Mouse (Mus musculus): Measurements from ENCODE around the gene Trak1. TPM values are rescaled to one million over a fixed set of nuclear protein-coding genes. Genes with fewer than 3 reads are reported as not detected.
"Not testable (repeated sequence)": the region's sequence is repeated elsewhere in the genome, so short reads cannot be mapped to it uniquely, and the experiment has no call there.

Trak1 gene
- polyA plus RNA-seq, 1 experiment from 2014 or later, result 41.6 TPM

DNA sequence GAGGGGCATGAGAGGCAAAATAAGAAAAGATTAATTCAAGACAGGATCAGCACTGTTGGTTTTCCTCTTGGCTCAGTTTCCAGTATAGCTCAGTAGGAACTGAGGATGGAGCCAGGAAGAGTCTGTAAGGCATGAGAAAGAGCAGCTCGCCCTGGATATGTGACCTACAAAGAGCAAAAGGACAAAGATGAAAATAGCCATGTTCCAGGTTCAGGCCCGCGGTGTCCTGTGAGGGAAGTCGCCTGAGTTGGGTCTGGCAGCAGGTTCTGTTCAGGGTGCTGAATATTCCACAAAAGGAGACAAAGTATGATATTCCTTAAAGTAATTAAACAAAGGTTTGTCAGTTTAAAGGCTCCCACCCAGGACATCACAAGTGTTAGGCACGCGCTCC is 14.5 kb downstream of the Trak1 start:
- Histone ChIP-seq H3K36me3 (no peaks in the 10 kb centered on the region), H3K4me3 (no peak overlapping the region), H3K9me3 (replicated peaks) (no peaks in the 10 kb centered on the region), H3K9ac (no peak overlapping the region), H3K4me2 (replicated peaks) (no peak overlapping the region), H3K27me3 (no peaks in the 10 kb centered on the region), H3K4me1 (peaks cover 69% of the 10 kb centered on the region), H3K27ac (peak overlapping the region; percentile 93)
- 64% methylated on average over 6 of the region's 6 CpGs for WGBS
- ATAC-seq (ENCODE audit: low FRiP score), result no peak

GRCm38 (mm10) chr9:121312237-121312891 is 15.1 kb downstream of the Trak1 start:
- Histone ChIP-seq H3K27me3 (no peaks in the 10 kb centered on the region), H3K4me3 (no peak overlapping the region), H3K9me3 (replicated peaks) (no peaks in the 10 kb centered on the region), H3K4me2 (replicated peaks) (peak overlapping the region; percentile 59; the same call in 1 of the 2 replicates), H3K27ac (peak overlapping the region; percentile 93), H3K9ac (no peak overlapping the region), H3K4me1 (peaks cover 71% of the 10 kb centered on the region), H3K36me3 (no peaks in the 10 kb centered on the region)
- 0 out of 2 replicates have a peak, but pooled peaks have one; percentile 11 for ATAC-seq (ENCODE audit: low FRiP score)
- 37% methylated on average over 10 of the region's 10 CpGs for WGBS

GRCm38 (mm10) chr9:121313656-121314374 is 16.5 kb downstream of the Trak1 start:
- H3K27me3 ChIP-seq, result no peaks in the 10 kb centered on the region
- peaks cover 74% of the 10 kb centered on the region for H3K4me1 ChIP-seq
- 0 out of 2 replicates have a peak, but pooled peaks cover 5% of the 10 kb centered on the region for H3K36me3 ChIP-seq
- ATAC-seq (ENCODE audit: low FRiP score), result peak; percentile 79
- peak overlapping the region; percentile 17 for H3K4me3 ChIP-seq
- peak overlapping the region; percentile 59 for H3K4me2 ChIP-seq (replicated peaks)
- under 1% methylated on average over 21 of the region's 21 CpGs for WGBS
- H3K9me3 ChIP-seq (replicated peaks), result no peaks in the 10 kb centered on the region
- peak overlapping the region; percentile 44 for H3K9ac ChIP-seq
- peak overlapping the region; percentile 93 for H3K27ac ChIP-seq

- peaks cover 72% of the 10 kb centered on the region for H3K4me1 ChIP-seq
- WGBS, result 16% methylated on average over 14 of the region's 14 CpGs
These were observed 17.3 kb downstream of the Trak1 start for GRCm38 (mm10) chr9:121314541-121315152.

GRCm38 (mm10) chr9:121315901-121316595 is 18.7 kb downstream of the Trak1 start:
- H3K36me3 ChIP-seq, result 0 out of 2 replicates have a peak, but pooled peaks cover 5% of the 10 kb centered on the region
- no peak overlapping the region for H3K4me3 ChIP-seq
- H3K27me3 ChIP-seq, result no peaks in the 10 kb centered on the region
- ATAC-seq (ENCODE audit: low FRiP score), result no peak
- H3K9me3 ChIP-seq (replicated peaks), result no peaks in the 10 kb centered on the region
- 0 out of 2 replicates have a peak overlapping the region, but pooled peaks have one; percentile 6 for H3K9ac ChIP-seq
- WGBS, result 73% methylated on average over 4 of the region's 4 CpGs
- peaks cover 67% of the 10 kb centered on the region for H3K4me1 ChIP-seq
- no peak overlapping the region for H3K4me2 ChIP-seq (replicated peaks)
- peak overlapping the region; percentile 60 for H3K27ac ChIP-seq

More at GRCm38 (mm10) chr9:121314541-121315152, 17.3 kb downstream of the Trak1 start:
- Histone ChIP-seq H3K27me3 (no peaks in the 10 kb centered on the region), H3K9ac (peak overlapping the region; percentile 44; the same call in 1 of the 2 replicates), H3K4me2 (replicated peaks) (peak overlapping the region; percentile 59), H3K9me3 (replicated peaks) (no peaks in the 10 kb centered on the region), H3K27ac (peak overlapping the region; percentile 93), H3K36me3 (0 out of 2 replicates have a peak, but pooled peaks cover 5% of the 10 kb centered on the region), H3K4me3 (peak overlapping the region; percentile 17)
- ATAC-seq (ENCODE audit: low FRiP score), result peak; percentile 14; the same call in 1 of the 2 replicates

- peaks cover 6% of the 10 kb centered on the region; the same call in 1 of the 2 replicates for H3K36me3 ChIP-seq
- H3K4me1 ChIP-seq, result peaks cover 64% of the 10 kb centered on the region
- H3K27ac ChIP-seq, result peak overlapping the region; percentile 60; the same call in 1 of the 2 replicates
- WGBS, result 61% methylated on average over 12 of the region's 12 CpGs
- H3K27me3 ChIP-seq, result no peaks in the 10 kb centered on the region
- no peak overlapping the region for H3K4me2 ChIP-seq (replicated peaks)
- H3K9ac ChIP-seq, result no peak overlapping the region
- H3K4me3 ChIP-seq, result no peak overlapping the region
- no peak for ATAC-seq (ENCODE audit: low FRiP score)
- H3K9me3 ChIP-seq (replicated peaks), result no peaks in the 10 kb centered on the region
These were observed 19.5 kb downstream of the Trak1 start for GRCm38 (mm10) chr9:121316621-121317405.

GRCm38 (mm10) chr9:121319323-121319966 is 22.1 kb downstream of the Trak1 start:
- Histone ChIP-seq H3K27ac (peak overlapping the region; percentile 66; the same call in 1 of the 2 replicates), H3K4me2 (replicated peaks) (no peak overlapping the region), H3K9me3 (replicated peaks) (no peaks in the 10 kb centered on the region), H3K36me3 (peaks cover 10% of the 10 kb centered on the region; the same call in 1 of the 2 replicates), H3K4me1 (peaks cover 38% of the 10 kb centered on the region), H3K4me3 (no peak overlapping the region), H3K9ac (no peak overlapping the region), H3K27me3 (no peaks in the 10 kb centered on the region)
- peak; percentile 32 for ATAC-seq (ENCODE audit: low FRiP score)
- WGBS, result 59% methylated on average over 10 of the region's 10 CpGs

DNA sequence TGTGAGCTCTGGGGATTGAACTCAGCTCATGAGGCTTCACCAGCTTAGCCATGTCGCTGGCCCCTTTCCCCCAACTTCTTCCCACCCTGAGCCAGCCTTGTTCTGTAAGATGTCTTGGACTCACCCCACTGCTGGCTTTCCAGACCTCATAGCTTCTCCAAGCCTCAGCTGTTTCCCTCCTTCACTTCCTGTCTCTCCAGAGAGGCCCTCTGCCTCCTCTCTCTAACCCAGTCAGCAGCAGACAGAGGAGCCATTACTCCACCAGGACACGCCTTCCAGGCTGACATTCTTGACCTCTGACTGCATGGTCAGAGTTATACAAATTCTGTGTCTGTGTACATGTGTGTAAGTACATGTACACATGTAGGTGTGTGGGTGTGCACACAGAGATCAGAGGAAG is 23.1 kb downstream of the Trak1 start:
- Histone ChIP-seq H3K36me3 (peaks cover 10% of the 10 kb centered on the region; the same call in 1 of the 2 replicates), H3K9me3 (replicated peaks) (no peaks in the 10 kb centered on the region), H3K4me2 (replicated peaks) (no peak overlapping the region), H3K4me1 (peaks cover 29% of the 10 kb centered on the region), H3K9ac (no peak overlapping the region), H3K27ac (no peak overlapping the region), H3K4me3 (no peak overlapping the region), H3K27me3 (no peaks in the 10 kb centered on the region)
- ATAC-seq (ENCODE audit: low FRiP score), result no peak
- whole genome bisulfite sequencing, result 80% methylated on average over 2 of the region's 2 CpGs

GRCm38 (mm10) chr9:121321118-121321517 is 23.8 kb downstream of the Trak1 start:
- Histone ChIP-seq H3K9ac (no peak overlapping the region), H3K4me3 (no peak overlapping the region), H3K4me1 (peaks cover 22% of the 10 kb centered on the region), H3K36me3 (peaks cover 10% of the 10 kb centered on the region; the same call in 1 of the 2 replicates), H3K27ac (no peak overlapping the region), H3K4me2 (replicated peaks) (no peak overlapping the region), H3K9me3 (replicated peaks) (no peaks in the 10 kb centered on the region), H3K27me3 (no peaks in the 10 kb centered on the region)
- WGBS, result 78% methylated on average over 2 of the region's 2 CpGs
- no peak for ATAC-seq (ENCODE audit: low FRiP score)

DNA sequence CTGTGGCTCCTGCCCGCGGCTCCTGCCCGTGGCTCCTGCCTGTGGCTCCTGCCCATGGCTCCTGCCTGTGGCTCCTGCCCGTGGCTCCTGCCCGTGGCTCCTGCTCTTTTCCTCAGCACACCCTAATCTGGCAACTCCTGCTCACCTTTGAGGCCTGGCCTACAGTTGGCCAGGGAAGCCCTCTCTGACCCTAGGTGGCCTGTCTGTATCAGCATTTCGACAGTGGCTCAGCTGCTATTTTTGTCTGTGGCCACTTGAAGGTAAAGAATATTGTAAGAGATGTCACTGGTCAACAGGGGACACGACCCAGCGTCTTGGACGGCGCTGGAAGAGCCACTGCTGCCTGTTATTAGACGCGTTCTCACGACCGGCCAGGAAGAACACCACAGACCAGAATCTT is 24.7 kb downstream of the Trak1 start:
- Histone ChIP-seq H3K36me3 (peaks cover 10% of the 10 kb centered on the region; the same call in 1 of the 2 replicates), H3K9me3 (replicated peaks) (no peaks in the 10 kb centered on the region), H3K4me3 (no peak overlapping the region), H3K4me2 (replicated peaks) (no peak overlapping the region), H3K4me1 (peaks cover 13% of the 10 kb centered on the region), H3K9ac (no peak overlapping the region), H3K27me3 (no peaks in the 10 kb centered on the region), H3K27ac (no peak overlapping the region)
- no peak for ATAC-seq (ENCODE audit: low FRiP score)
- 97% methylated on average over 14 of the region's 14 CpGs for WGBS

GRCm38 (mm10) chr9:121328342-121328741 is 31.0 kb downstream of the Trak1 start:
- H3K4me2 ChIP-seq (replicated peaks); H3K36me3 ChIP-seq; H3K27me3 ChIP-seq; H3K27ac ChIP-seq; H3K9ac ChIP-seq; H3K9me3 ChIP-seq (replicated peaks); H3K4me3 ChIP-seq; ATAC-seq (ENCODE audit: low FRiP score): not testable (repeated sequence)
- peaks cover 33% of the 10 kb centered on the region for H3K4me1 ChIP-seq
- 95% methylated on average over 17 of the region's 21 CpGs for WGBS
